Mouse (Mus musculus): ENCODE measurements around the gene Tuft1.
"Not testable (repeated sequence)": the region's sequence is repeated elsewhere in the genome, so short reads cannot be mapped to it uniquely, and the experiment has no call there.

Gene Tuft1

GRCm38 (mm10) chr3:94658740-94659095 is at the start of gene Tuft1:
Gene Tuft1, minus strand, starts transcription at chr3:94658872.
- DNase-seq (ENCODE audit: low spot score): not testable (repeated sequence)

GRCm38 (mm10) chr3:94703364-94703763 is 44.7 kb upstream of the Tuft1 start:
- DNase-seq (ENCODE audit: low spot score): not testable (repeated sequence)

- DNase-seq (ENCODE audit: low spot score): no peak
Measured at GRCm38 (mm10) chr3:94702856-94703255, 44.2 kb upstream of the Tuft1 start.

- peak; percentile 70 for DNase-seq (ENCODE audit: low spot score)
Measured at GRCm38 (mm10) chr3:94702163-94702810, 43.6 kb upstream of the Tuft1 start.

GRCm38 (mm10) chr3:94696257-94696656 is 37.6 kb upstream of the Tuft1 start:
- not testable (repeated sequence) for DNase-seq (ENCODE audit: low spot score)

- DNase-seq (ENCODE audit: low spot score): not testable (repeated sequence)
Measured at GRCm38 (mm10) chr3:94695591-94695990, 36.9 kb upstream of the Tuft1 start.

GRCm38 (mm10) chr3:94693874-94694273 is 35.2 kb upstream of the Tuft1 start:
- not testable (repeated sequence) for DNase-seq (ENCODE audit: low spot score)

- DNase-seq (ENCODE audit: low spot score): no peak
Measured at GRCm38 (mm10) chr3:94693329-94693825, 34.7 kb upstream of the Tuft1 start, which contains the start of gene Selenbp2. Gene Selenbp2, plus strand, starts transcription at chr3:94693556.

GRCm38 (mm10) chr3:94691694-94692093 is 33.0 kb upstream of the Tuft1 start:
- DNase-seq (ENCODE audit: low spot score): not testable (repeated sequence)

GRCm38 (mm10) chr3:94690616-94691247 is 32.1 kb upstream of the Tuft1 start:
- DNase-seq (ENCODE audit: low spot score): no peak

GRCm38 (mm10) chr3:94690162-94690561 is 31.5 kb upstream of the Tuft1 start:
- DNase-seq (ENCODE audit: low spot score): not testable (repeated sequence)

- DNase-seq (ENCODE audit: low spot score): not testable (repeated sequence)
Measured at GRCm38 (mm10) chr3:94689195-94689594, 30.5 kb upstream of the Tuft1 start.

- not testable (repeated sequence) for DNase-seq (ENCODE audit: low spot score)
Measured at GRCm38 (mm10) chr3:94688698-94689097, 30.0 kb upstream of the Tuft1 start.

- DNase-seq (ENCODE audit: low spot score): not testable (repeated sequence)
Measured at GRCm38 (mm10) chr3:94685989-94686772, 27.5 kb upstream of the Tuft1 start.

- DNase-seq (ENCODE audit: low spot score): no peak
Measured at GRCm38 (mm10) chr3:94683646-94684045, 25.0 kb upstream of the Tuft1 start.

GRCm38 (mm10) chr3:94680783-94681182 is 22.1 kb upstream of the Tuft1 start:
- DNase-seq (ENCODE audit: low spot score): no peak

GRCm38 (mm10) chr3:94680032-94680431 is 21.4 kb upstream of the Tuft1 start:
- DNase-seq (ENCODE audit: low spot score): not testable (repeated sequence)

- DNase-seq (ENCODE audit: low spot score): no peak
Measured at GRCm38 (mm10) chr3:94679351-94679841, 20.7 kb upstream of the Tuft1 start.

- DNase-seq (ENCODE audit: low spot score): not testable (repeated sequence)
Measured at GRCm38 (mm10) chr3:94675101-94675500, 16.4 kb upstream of the Tuft1 start.

- DNase-seq (ENCODE audit: low spot score): not testable (repeated sequence)
Measured at GRCm38 (mm10) chr3:94665896-94666295, 7.2 kb upstream of the Tuft1 start.

GRCm38 (mm10) chr3:94665060-94665802 is 6.6 kb upstream of the Tuft1 start:
- DNase-seq (ENCODE audit: low spot score): peak; percentile 37

GRCm38 (mm10) chr3:94660841-94661240 is 2.2 kb upstream of the Tuft1 start:
- DNase-seq (ENCODE audit: low spot score): not testable (repeated sequence)
